Mouse (Mus musculus) layer of hippocampus, postnatal 10 days (tissue): ENCODE measurements at regions not wholly inside any gene's neighbourhood (a gene's known extent, or its start where the extent isn't known, plus 50 kb on each side); places are given as distances from the start of the nearest gene placed in this dataset.

Experiments used
- DNase-seq, 2 experiments: peaks; one replicate each; pipeline ENCODE4 v3.0.0; 2021; ENCODE audit warnings: low spot score in 2 of 2

DNA sequence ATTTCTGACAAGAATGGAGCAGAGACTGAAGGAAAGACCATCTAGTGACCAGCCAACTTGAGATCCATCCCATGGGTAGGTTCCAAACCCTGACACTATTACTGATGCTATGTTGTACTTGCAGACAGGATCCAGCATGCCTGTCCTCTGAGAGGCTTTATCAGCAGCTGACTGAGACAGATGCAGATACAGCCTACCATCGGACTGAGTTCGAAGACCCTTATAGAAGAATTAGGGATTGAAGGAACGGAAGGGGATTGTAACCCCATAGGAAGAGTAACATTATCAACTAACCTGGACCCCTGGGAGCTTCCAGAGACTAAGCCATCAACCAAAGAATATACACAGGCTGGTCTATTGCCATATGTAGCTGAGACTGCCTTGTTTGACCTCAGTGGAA is 183.1 kb upstream of the Adcy2 start:
- DNase-seq: no peak

DNA sequence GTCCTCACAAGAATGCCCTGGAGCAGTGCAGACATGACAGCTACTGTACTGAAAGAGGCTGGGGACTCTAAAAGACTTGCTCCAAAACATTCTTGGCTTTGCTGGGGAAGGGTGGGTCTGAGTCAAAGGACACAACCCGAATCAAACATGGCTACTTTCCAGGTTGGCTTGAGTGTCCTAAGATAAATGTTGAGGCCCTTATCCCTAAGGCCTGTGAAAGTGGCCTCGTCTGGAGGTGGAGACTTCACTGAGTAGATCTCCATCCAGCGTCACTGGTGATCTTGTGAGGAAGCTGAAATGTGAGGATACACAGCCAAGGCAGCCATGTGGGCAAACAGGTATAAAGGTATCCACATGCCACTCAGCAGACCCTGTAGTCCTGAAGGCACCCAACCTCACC is 191.3 kb upstream of the Adcy2 start:
- no peak for DNase-seq

DNA sequence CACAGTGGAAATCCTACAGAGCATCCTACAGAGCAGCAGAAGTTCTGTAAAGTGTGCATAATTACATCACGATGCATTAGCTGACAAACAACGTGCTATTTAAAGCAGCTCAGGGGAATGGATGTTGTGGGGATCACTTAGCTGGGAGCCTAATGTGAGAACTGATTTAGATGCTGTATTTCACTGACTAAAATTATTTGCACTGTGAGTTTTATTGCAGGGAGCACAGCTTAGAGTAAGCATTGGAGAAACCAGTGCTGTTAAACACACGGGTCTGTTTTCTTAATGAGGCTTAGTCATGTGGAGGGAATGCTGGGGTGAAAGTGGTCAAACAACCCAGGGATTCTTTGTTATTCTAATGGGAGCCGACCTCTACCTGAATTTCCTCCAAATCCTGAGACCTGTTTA is 197.1 kb upstream of the Adcy2 start:
- no peak for DNase-seq

DNA sequence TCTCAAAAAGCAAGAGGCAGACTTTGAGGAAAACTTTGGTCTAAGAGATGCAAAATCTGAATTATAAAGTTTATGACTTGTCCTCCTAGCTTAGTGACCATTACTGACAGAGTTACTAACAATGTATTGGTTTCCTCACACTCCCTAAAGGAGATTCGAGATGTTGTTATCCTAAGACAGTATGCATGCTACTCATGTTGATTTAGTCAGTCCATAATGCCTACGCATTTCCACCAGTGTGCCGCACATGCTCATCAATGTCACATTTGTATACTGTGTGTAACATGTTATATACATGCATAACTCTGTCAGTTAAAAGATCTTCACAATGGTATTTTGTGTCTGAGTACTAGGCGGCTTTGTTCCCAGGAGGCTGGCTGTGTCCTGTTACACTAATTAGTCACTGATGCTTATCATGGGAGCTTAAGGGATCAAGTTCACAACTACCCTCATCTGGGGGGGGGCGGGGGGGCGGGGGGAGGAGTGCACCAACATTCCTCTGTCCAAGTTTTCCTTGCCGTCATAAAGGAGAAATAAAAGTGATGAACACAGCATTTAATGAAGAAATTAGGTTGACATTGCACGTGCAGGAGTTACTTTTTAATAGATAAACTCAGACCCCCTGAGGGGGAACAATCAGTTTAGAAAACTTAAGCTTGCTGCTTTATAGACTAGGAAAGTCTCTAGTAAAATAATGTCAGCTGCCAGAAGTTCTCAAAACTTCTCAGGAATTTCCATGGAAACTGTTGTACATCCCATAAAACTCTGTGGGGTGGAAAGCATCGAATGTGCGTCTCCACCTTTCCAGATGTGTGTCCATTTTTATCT is 208.6 kb upstream of the Adcy2 start:
- no peak for DNase-seq

DNA sequence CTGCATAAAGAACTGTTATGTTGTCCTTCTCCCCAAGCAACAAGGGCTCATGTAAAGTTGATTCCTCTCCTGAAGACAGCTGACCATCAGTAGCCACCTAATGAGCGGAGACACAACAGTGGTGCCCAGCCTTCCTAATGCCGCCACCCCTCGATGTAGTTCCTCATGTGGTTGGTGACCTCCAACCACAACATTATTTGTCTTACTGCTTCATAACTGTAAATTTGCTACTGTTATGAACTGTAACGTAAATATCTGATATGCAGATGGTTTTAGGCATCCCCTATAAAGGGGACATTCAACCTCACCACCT is 209.2 kb upstream of the Adcy2 start:
- no peak for DNase-seq

DNA sequence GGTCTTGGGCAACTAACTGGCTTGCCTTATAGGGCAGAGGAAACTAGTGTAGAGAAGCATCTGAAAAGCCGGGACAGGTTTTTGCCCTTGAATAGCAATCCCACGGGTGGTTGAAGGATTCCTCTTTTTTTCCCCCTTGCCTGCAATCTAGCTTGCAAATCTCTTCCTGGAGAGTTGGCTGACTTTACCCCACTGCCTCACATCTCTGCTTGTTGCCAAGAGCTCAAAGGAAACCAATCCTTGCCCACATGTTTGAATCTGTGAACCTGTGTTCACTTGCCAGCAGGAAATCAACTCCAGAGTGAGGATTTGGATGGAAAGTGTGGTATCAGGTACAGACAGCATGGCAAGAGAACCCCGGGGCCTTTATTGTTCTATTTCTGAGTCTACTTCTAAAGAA is 217.2 kb upstream of the Adcy2 start:
- no peak for DNase-seq

DNA sequence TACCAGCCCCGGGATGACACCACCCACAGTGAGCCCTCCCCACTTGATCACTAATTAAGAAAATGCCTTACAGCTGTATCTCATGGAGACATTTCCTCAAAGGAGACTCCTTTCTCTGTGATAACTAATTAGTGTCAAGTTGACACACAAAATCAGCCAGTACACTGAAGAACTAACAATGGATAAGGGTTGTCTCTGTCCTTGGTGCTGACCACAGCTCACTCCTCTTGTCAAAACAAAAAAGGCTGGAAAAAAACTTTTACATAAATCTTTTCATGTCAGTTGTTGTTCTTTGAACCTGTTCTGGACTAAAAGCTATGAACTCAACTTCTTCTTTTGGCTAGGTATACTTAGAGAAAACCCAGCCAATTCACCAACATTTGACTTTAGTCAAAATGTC is 221.1 kb upstream of the Adcy2 start:
- DNase-seq: no peak

DNA sequence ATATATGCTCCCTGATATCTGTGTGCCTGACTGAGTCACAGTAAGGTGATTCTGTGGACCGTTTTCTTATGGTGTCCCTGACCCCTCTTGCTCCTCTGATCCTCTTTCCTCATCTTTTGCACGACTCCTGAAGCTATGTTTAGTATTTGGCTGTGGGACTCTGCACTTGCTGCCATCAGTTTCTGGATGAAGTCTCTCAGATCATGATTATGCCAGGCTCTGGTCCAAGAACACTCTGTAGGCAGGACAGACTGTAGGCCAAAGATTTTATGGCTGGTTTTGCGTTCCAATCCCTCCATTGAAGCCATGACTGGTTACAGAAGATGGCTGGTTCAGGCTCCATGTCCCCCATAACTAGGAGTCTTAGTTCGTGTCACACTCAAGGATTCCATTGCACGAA is 227.2 kb upstream of the Adcy2 start:
- no peak for DNase-seq

DNA sequence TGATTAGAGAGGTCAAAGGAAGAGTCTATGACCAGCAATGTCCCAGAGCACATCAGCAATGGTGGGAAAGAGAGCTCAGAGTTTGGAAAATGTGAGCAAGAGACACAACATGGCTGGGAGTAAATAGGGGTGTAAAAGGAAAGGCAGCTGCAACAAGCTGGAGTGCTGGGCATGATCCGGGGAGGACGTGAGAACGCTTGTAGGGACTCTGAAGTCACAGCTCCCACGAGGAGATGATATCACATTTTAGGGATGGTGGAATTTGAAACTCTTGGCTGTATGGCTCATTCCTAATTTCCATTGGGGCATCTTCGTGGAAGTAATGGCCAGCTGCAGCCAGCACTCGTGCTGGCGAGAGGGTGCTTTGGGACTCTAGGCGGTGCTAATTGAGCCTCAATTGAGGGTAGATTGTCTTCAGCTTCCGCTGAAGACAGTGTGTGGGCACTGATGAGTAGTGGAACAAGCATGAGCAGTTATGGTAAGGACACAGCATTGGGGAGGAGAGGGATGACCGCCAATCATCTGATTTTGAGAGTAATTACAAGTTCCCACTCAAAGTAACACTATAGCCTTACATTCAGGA is 231.1 kb upstream of the Adcy2 start:
- DNase-seq: no peak

DNA sequence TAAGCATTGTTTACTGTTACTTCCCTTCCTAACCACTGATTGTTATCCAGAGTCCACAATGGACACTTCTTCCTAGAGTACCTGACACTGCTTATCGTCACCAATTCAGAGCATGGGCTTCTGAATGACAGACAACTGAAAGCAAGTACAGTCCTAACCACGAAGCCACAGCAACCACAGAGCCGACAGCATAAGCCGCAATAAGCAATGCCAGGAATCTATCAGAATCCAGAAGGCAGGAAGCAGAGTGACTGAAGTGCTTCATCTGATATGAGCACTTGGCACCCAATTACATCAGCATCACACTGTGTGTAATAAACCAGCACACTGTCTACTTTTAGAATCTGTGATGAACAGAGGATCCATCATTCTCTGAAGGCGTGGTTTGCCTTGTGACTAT is 237.0 kb upstream of the Adcy2 start:
- peak; percentile 32 to 35 for DNase-seq

DNA sequence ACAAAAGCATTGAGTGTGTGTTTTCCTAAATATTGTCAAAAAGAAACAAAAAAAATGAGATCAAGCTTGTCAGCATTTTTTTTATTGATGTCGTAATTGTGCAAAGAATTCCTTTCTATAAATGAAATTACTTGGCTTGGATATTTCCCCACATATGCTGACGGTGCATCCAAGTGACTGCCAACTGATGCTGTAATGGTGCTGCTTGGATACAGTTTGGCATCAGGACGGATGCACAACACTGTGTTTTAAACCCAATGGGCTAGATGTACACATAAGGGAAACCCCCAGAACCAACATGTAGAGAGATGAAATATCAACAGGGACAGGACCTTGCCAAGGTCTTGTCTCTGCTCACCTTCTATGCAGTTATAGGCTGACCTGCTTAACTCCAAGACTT is 238.6 kb upstream of the Adcy2 start:
- DNase-seq: no peak

DNA sequence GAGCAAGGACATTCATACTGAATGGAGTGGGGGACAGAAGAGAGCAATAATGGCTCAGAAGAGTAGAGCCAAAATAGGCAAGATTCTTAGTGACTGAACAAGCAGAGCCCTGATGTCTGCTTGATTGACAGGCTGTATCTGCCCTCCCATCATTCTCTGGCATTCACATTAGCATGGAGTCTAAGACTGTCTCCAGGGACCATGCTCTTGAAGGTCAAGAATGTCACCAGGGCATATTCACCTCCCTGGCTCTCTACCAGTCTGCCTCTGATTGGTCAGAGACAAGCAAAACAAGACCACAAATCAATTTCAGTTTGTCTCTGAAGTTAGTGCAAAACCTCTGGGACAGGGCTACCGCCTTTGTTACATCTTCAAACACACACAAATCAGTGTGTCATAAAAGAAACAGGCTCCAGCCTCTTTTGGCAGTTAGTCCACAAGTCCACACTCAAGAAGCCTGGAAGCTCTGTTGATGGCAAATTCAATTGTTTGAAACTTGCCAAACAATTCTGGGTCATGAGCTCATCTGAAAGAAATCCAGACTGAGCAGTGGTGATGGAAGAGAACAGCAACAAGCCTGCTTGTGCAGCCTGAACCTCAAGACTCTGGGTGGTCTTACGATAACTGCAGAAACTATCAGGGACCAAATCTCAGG is 240.0 kb upstream of the Adcy2 start:
- no peak for DNase-seq

DNA sequence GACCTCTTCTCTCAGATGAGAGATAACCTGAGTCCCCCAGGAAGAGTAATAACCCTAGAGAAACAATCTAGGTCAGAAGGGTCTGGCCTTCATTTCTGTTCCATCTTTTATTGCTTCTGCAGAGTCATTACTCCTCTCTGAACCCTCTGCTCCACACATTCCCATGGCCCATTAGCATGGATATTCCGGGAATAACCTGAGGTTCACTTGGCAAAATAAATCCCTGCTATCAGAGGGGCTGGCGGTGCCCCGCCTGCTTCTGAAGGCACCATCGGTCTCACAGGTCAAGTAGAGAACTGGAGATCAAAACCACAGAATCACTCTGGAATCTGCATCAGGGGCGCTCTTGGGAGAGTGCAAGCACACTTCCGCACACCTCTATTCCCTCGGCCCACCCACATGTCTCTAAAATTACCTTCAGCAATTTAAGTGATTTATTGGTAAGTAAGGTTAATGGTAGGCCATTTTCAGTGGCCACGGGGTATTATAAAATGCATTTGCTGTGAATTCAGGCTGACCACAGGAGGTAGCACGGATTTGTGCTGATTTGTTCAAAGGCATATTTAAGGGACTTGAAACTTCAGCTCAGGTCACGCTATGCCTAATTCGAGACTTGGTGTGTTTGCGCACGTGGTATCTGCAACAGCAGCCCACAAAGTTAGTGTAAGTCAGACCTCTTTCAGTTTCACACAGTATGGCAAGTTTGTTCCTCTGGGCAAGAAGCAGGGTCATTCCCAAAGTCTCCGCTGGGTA is 243.4 kb upstream of the Adcy2 start:
- no peak for DNase-seq

DNA sequence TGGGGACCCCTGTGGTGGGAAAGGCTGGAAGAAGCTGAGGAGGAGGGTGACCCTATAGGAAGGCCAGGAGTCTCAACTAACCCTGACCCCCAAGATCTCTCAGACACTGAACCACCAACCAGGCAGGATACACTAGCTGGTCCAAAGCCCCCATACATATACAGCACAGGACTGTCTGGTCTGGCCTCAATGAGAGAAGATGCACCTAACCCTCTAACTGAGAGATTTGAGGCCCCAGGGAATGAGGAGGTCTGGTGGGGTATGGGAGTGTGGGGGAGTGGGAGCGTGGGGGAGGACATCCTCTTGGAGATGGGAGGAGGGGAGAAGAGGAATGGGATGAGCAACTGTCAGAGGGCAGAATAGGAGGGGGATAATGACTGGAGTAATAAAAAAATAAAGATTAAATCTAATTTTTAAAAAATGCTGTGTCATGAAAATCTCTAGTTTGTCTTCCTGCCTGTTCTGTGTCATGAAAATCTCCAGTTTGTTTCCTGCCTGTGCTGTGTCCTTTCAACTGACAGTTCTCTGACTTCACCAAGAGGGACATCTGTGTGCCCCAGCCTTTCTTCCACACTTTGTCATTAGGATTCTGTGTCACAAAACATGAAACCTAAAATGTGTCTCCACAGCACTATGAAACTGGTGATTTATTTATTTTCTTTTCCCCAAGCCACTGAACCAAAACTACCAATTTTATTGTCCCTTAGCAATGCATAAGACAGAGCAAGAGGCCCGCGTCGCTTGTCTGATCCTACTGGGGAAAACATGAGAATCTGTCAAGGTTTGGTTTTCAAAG is 251.2 kb upstream of the Adcy2 start:
- DNase-seq: no peak

DNA sequence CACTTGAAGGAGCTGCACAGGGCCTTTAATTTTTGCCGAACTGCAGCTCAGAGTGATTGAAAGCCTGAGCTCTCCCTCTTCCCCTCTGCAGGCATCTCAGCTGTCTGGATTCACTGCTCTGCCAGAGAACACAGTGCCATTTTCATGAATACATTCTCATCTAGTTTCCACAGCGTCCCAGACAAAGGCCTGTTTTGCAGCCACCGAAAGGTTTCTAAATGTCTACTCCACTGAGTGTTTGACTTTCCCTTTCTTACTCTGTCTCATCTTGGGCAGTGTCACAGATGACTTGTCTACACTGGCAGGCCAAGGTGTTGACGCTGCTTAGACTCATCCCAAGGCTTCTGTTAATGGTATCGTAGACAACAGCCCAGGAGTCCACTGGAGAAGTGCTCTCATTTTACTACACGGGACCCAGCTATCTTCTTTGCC is 251.8 kb upstream of the Adcy2 start:
- no peak for DNase-seq

DNA sequence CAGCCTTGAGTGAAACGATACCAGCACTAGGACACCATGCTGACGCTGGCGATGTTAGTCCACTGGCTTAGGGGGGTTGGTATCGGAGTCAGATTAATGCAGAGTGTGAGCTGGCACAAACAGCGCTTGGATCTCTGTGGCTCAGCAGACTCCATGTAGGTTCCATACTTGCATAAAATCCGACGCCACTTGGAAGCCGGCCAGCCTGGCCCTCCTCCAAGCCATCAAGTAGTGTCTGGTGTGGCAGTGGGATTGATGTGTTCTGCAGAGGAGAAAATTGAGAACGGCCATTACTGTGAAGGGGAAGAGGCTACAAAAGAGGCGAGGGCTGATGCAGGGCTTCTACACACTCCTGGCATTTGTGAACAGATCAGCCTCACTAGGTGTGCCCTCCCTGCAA is 253.0 kb upstream of the Adcy2 start:
- DNase-seq: peak in 1 of 2 experiments; percentile 37

DNA sequence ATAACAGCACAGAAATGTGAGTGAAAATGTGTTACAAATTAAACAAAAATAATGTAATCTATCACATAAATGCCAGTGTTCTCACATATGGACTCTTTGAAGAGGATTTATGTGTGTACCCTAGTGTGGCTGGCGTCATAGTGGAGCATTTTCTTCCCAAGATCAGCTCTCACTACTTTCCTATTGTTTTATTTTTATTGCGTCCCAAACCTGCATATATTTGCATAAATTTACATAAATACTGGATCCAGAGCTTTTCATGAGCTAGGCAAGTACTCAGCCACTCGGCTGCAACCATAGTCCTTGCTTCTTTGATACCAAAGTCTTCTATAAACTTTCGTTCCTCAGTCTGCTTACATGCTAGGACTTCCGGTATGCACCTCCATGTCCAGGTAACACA is 261.1 kb upstream of the Adcy2 start:
- DNase-seq: no peak

DNA sequence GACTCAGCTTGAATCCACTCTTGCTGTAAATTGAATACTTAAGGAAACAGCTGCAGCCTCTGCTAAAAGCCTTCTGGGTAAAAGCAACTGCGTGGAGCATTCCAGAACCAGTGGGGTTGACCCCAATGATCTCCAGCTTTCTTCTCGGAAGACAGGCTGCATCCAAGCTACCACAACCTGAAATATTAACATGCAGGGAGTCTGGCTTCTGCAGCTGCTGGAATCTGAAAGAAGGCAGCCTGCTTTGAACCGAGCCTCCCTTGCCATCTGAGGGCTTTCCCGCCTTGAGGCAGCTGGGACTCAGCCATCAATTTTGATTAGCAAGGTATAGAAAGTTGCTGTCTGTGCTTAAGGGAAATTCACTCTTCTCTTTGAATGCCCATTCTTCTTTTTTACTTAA is 261.6 kb upstream of the Adcy2 start:
- no peak for DNase-seq

DNA sequence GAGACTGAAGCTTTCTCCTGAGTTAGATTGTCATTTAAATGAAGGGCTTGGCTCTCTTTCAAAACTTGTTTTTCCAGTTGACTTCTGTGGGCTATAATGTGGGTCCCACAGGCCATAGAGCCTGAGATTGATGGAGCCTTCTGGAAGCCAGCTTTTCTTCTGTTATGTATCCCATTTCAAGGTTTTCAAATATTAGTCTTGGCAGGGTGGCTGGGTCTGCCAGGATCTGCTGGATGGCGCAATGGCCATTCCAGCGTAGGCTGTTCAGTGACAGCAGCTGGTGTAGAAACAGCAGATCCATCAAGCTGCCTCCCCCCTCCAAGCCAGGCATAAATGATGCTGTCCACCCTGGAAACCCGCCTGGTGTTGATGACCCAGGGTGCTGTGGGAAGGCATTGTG is 264.4 kb upstream of the Adcy2 start:
- DNase-seq: no peak

DNA sequence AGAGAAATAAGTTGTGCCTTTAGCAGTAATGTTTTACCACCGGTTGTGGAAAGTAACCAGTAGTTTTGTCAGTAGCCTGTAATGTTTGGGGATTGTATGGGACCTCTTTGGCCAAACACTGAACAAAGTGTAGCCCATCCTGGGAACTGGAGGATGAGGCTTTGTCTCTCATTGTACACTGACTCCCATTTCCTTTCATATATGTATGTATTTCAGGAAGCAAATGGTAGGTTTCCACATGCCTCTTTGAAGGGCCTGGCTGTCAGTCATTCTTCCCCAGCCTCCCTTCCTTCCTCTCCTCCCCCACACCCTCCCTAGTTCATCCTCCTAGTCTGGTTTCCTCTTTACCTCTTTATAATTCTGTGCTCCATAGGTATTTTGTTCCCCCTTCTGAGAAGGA is 266.7 kb upstream of the Adcy2 start:
- no peak for DNase-seq

DNA sequence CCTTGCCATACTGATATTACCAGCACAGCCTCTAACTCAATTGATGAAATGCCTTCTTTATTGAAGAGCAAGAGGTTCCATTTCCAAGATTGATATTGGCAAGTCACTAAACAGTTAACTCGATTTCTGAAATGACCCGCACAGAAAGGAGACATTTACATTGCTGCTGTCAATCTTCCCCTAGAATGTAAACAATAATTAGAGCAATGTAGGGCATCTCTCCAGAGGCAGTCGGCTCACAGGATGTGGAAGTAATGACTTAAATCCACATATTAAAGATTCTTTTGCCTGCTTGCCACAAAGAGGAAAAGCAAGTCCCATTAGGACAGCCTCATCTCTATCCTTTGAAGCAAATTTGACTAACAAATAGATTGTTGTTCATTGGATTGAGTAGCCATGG is 261.0 kb upstream of the Nsun2 start:
- no peak for DNase-seq
